Mouse (Mus musculus) small intestine, adult 2 months (tissue): ENCODE results near the gene Vmn1r223.
"Not testable (repeated sequence)": the region's sequence is repeated elsewhere in the genome, so short reads cannot be mapped to it uniquely, and the experiment has no call there.

ENCODE experiments used
- CTCF ChIP-seq: fragments of 200-500 bp; IDR thresholded peaks from 2 replicates; pipeline ENCODE4 v1.5.1; 2012; ENCODE audit warnings: low read depth, mild to moderate bottlenecking, control low read depth, inconsistent platforms, low read length, moderate library complexity, mixed read lengths; ENCODE audit not compliant: insufficient replicate concordance, insufficient read length; ENCODE audit errors: extremely low read depth
- POLR2A ChIP-seq: fragments of 200-500 bp; IDR thresholded peaks from 2 replicates; pipeline ENCODE4 v1.6.1; 2012; ENCODE audit warnings: low read depth, mild to moderate bottlenecking, control low read depth, inconsistent platforms, low read length, moderate library complexity

- not testable (repeated sequence) for TF ChIP-seq POLR2A, CTCF
Observed at GRCm38 (mm10) chr13:23203885-23204284, 43.0 kb upstream of the Vmn1r223 start.
